Mouse (Mus musculus): ENCODE data around the gene Gfer.

DNA sequence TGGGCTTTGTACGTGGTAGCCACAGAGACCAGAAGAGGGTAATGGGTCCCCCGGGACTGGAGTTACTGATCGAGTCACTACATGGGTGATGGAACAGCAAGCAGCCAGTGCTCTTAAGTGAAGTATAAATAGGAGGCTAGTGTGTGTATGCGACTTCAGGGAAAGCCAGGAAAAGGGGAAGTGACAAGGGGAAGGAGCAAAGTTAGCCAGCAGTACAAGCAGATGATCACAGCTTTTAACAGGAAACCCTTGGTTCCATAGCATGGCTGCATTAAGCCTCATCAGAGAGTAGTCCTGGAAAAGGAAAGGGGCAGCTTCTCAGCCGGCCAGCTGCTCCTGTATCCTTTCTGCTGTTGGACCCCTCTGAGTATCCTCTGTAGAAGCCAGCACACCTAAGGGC is 3.6 kb downstream of the Gfer start:
- TF ChIP-seq GATA1 (IDR thresholded peaks at IDR 0.05; ENCODE audit: borderline replicate concordance, low read length) (no peak), GATA2 (IDR thresholded peaks at IDR 0.05; ENCODE audit: borderline replicate concordance, low read depth, low read length) (no peak), CTCF (IDR thresholded peaks at IDR 0.05; ENCODE audit: low read depth, low read length) (no peak)
